Mouse (Mus musculus) left cerebral cortex, postnatal 10 days (tissue): ENCODE measurements around the gene Sirt3. TPM values are rescaled to one million over a fixed set of nuclear protein-coding genes. Genes with fewer than 3 reads are reported as not detected.
"Not testable (repeated sequence)": the region's sequence is repeated elsewhere in the genome, so short reads cannot be mapped to it uniquely, and the experiment has no call there.

ENCODE experiments used
- DNase-seq, 2 experiments: peaks; one replicate each; pipeline ENCODE4 v3.0.0; 2021 to 2022; ENCODE audit warnings: low spot score in 2 of 2, mixed read lengths in 1 of 2; ENCODE audit errors: extremely low spot score in 1 of 2
- intact Hi-C: fragments of 180-260 bp; cut with DNase I; formaldehyde crosslinking; loops from one replicate; pipeline ENCODE4 v1.15.1; 2025
- total RNA-seq, 2 experiments: library from RNA; stranded (reverse); gene quantifications; 2 replicates each; pipeline ENCODE4 v1.2.3; 2021

Sirt3 gene
- total RNA-seq, 2 experiments from 2014 or later = 52.5 to 53.0 TPM

- no peak for DNase-seq
- intact Hi-C loops = loop anchor here (2.0 kb wide), 1 partner anchor 57 kb away; the partner anchor contains the start of gene Scgb1c1
These were observed 20.1 kb upstream of the Sirt3 start for GRCm38 (mm10) chr7:140902036-140902875.

DNA sequence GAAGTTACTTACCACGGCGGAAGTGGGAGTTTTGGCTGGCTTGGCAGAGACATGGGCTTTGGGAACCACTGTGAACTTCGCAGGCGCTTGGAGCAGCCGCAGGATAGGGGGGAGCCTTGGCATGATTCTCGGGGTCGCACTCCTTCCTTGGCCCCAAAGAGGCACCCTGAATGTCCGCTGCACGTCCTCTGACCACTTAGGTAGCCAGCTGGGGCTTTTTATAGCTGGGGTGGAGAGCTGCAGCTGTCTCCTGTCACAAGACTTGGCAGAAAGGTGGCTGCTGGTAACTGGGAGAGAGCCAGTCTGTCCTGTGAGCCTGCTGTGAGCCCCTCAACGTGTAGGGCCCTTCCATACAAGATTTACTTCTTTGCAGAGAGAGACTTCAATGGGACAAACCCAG is 18.1 kb upstream of the Sirt3 start, which contains the start of gene Cox8b:
Gene Cox8b (minus strand): TSS at position 227 of the 400 bp plus-strand sequence.
- intact Hi-C loops = no loop called here

DNA sequence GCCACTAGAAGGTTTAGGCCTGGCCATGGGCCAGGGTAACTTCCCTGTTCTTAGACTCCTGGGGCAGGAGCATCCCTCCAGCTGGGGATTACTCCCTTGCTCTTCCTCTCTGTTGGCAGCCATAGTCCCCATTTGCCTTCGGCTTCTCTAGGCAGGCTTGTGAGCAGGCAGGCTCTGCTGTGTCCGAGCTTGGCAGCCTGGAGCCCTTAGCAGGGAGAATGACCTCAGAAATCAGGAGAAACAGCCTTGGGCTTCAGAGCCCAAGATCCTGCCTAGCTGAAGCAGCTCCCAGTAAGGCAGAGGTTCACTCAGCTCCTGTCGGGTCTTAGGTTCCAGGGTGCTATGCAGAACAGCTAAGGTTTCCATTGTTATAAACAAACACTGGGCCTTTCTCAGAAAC is 17.0 kb upstream of the Sirt3 start:
- intact Hi-C loops = no loop called here
- no peak for DNase-seq

More for the DNA sequence above, 18.1 kb upstream of the Sirt3 start, which contains the start of gene Cox8b:
- no peak for DNase-seq

DNA sequence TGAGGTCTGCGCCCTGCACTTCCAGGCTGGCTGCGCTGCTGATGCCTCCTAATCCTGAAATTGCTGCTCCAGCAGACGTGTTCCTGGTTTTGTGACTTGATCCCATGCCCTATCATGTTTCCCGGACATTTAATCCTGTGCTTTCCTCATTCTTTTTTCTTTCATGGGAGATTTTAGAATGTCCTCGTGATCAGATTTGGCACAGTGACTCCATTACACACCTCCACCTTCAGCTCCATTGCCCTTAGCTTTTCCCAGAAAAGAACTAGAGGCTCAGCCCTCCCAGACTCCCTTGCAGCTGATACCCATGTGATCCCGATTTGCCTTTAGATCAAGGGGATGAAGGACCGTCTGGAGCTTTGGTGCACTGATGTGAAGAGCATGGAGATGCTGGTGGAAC is 15.8 kb upstream of the Sirt3 start:
- intact Hi-C loops = no loop called here
- no peak for DNase-seq

DNA sequence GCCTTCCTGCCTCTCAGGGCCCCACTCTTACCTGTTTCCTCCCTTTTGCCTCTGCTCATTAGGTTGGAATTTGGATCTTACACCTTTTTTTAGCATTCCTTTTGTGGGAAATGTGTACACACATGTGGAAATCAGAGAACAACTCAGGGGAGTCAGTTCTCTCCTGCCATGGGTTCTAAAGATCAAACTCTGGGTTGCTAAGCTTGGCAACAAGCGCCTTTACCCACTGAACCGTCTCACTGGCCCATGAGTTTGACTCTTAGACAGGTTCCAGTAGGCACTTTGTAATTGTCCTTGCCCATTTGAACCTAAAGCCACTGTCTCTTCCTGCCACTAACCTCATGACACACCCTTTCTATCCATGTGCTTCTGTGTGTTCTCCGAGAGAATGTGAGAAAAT is 12.5 kb upstream of the Sirt3 start:
- DNase-seq = no peak
- intact Hi-C loops = no loop called here

GRCm38 (mm10) chr7:140894031-140894430 is 11.9 kb upstream of the Sirt3 start:
- intact Hi-C loops = no loop called here

GRCm38 (mm10) chr7:140890636-140891035 is 8.5 kb upstream of the Sirt3 start:
- intact Hi-C loops, DNase-seq: not testable (repeated sequence)

More at GRCm38 (mm10) chr7:140894031-140894430, 11.9 kb upstream of the Sirt3 start:
- DNase-seq = no peak

DNA sequence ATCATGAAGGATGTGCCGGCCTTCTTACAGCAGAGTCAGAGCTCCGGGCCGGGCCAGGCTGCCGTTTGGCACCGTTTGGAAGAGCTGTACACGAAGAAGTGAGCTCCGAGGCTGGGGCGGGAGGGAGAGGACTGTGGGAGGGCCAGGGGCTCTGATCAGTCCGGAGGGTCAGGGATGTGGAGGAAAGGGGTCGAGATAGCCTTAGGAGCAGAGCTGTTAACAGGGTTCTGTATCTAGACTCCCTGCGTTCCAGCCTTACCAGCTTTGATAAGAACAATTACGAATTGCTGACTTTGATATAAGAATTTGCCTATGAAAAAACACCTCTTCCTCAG is 327 bp upstream of the Sirt3 start:
- DNase-seq = no peak
- intact Hi-C loops = loop anchor here (10.0 kb wide), 1 partner anchor 798 kb away; the partner anchor contains the start of gene Caly

GRCm38 (mm10) chr7:140880865-140881515 is 1.1 kb downstream of the Sirt3 start:
- no peak for DNase-seq
- intact Hi-C loops = loop anchor here (10.0 kb wide), 1 partner anchor 796 kb away; the partner anchor contains the start of gene Caly

- intact Hi-C loops = loop anchor here (10.0 kb wide), 1 partner anchor 796 kb away; the partner anchor contains the start of gene Caly
- no peak for DNase-seq
These were observed 1.7 kb downstream of the Sirt3 start for GRCm38 (mm10) chr7:140880419-140880818.

DNA sequence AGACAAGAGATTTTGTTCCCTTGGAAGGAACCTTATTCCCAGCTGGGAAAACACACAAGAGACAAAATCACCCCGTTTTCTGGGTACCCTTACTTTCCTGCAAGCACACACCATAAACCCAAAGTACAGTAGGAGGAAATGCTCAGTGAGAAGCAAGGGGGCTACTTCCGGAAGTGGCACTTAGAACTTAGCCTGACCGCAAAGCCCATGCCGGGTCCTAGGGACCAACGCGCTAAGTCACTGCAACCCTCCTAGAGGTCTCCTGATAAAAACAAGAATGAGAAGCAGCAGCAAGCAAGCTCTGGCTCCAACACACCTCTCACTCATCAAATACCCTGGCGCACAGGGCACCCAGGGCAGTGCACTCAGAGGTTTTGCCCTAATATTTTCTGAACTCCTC is 2.8 kb downstream of the Sirt3 start:
- intact Hi-C loops = no loop called here
- DNase-seq = no peak

- intact Hi-C loops = no loop called here
- DNase-seq = no peak
These were observed 4.7 kb downstream of the Sirt3 start for GRCm38 (mm10) chr7:140877364-140877763.

DNA sequence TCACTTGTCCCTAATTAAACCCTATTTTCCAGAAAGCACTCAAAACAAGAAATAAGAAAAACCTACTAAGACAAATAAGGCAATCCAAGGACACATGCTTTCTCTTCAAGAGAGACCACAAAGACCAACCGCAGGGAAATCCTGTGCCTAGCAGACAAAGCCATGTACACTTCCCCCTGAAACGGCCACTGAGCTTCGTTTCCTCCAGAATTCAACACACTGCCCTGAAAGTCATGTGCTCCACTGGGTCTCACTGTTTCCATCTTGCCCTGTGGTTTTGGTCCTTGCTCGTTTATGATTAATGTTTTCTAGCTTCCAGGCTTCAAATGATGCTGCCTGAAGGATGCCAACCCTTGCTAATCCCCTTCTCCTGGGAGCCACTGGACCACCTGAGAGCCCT is 7.9 kb downstream of the Sirt3 start:
- no peak for DNase-seq
- intact Hi-C loops = no loop called here

- DNase-seq = no peak
- intact Hi-C loops = no loop called here
These were observed 17.3 kb downstream of the Sirt3 start for GRCm38 (mm10) chr7:140864761-140865160.

DNA sequence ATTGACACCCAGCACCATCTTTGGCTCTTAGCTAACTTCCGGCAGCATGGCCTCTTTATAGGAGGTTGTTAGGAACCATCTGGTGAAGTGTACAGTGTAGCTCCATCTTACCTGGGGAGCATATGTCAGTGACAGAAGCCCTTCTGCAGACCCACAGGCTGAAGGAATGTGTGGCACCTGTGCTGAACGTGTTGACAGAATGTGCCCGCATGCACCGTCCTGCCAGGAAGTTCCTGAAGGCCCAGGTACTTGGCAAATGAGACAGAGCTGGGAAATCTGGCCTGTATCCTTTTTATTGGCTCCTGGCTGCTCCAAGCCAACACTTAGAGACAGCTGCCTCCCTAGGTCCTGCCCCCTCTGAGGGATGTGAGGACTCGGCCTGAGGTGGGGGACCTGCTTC is 21.4 kb downstream of the Sirt3 start:
- DNase-seq = no peak
- intact Hi-C loops = no loop called here

GRCm38 (mm10) chr7:140859997-140860396 is 22.1 kb downstream of the Sirt3 start:
- DNase-seq = no peak
- intact Hi-C loops = no loop called here

- intact Hi-C loops = no loop called here
- DNase-seq = no peak
These were observed 23.4 kb downstream of the Sirt3 start for GRCm38 (mm10) chr7:140858746-140859145.

- intact Hi-C loops = no loop called here
These were observed 24.3 kb downstream of the Sirt3 start, which contains the start of gene Bet1l for GRCm38 (mm10) chr7:140857550-140858505. Gene Bet1l (minus strand): TSS chr7:140857577.

More at GRCm38 (mm10) chr7:140857550-140858505, 24.3 kb downstream of the Sirt3 start, which contains the start of gene Bet1l:
- no peak for DNase-seq
